Mouse (Mus musculus) thymus, postnatal 14 days (tissue): Measurements from ENCODE around the gene Psmd2.

ENCODE experiments used
- DNase-seq: peaks from one replicate; pipeline ENCODE4 v3.0.0; 2021

Psmd2 gene

DNA sequence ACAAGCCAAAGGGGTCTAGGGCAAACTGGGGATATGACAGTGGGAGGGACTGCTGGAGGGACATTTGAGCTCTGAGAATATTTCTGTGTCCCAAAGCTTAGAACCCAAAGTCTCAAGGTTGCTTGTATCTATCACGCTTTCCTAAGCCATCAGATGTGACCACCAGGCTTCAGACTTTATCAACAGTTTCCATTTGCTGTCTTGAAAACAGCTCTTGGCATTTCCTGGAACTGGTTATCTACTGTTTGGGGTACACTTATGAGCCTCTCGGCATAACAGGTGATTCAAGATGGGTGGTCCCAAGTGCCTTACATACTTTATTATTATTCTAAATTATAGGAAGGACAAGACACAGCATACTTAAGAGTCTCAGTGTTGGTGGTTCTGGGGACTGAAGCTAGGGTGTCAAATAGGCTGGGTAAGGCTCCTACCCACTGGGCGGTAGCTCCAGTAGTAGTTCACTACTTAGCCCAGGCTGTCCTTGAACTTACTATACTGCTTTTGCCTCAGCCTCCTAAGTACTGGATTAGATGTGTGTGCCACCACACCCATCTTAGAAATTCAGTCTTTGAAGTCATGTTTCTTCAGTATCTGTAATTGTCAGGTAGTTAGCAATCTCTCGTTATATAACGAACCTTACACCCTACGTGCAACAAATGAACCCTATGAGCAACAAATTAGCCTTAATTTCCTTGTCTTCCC lies 52.4 kb downstream of the Psmd2 start:
- DNase-seq, result no peak

DNA sequence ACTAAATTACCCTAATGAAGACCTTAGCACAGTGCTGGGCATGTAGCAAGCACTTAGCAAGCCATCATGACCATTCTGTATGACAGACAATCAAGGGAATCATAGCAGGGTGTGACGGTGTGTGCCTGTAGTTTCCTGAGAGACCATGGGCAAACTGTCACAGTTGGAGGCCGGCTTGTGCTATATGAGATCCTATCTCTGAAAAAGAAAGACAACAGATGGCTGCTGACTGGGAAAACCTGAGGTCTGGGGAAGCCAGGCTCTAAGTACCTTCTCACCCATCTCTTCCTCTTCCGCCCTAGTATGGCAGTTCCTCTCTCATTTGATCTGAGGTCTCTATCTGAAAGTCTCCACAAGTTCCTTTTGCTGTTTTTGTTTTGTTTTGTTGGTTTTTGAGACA lies 54.3 kb downstream of the Psmd2 start:
- no peak for DNase-seq

DNA sequence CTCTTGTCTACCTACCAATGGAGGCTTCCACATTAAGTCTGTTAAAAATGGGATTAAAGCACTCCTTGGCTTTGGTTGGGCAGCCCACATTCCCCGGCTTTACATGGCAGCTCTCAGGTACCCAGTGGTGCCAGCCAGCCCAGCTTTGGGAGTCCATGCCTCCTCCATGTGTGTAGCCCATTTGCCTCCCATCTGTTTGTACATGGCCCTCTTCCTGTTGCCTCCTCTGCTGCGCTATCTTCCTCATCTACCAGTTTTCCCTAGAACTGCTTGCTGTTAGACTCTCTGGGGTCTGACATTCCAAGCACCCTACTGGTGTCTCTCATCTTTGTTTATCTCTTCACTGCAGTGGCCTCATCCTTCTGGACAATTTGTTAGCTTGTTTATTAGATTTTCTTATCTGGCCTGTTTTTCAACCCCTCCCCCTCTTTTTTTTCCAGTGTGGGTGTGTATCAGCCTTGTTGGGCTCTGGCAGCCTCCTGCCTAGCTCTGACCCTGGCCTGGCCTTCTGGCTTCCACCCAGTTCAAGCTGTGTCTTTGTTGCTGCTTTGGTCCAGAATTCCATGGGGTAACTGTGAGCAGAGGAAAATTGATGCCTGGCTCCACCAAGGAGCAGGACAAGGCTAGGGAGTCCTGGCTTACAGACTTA lies 55.1 kb downstream of the Psmd2 start:
- no peak for DNase-seq

DNA sequence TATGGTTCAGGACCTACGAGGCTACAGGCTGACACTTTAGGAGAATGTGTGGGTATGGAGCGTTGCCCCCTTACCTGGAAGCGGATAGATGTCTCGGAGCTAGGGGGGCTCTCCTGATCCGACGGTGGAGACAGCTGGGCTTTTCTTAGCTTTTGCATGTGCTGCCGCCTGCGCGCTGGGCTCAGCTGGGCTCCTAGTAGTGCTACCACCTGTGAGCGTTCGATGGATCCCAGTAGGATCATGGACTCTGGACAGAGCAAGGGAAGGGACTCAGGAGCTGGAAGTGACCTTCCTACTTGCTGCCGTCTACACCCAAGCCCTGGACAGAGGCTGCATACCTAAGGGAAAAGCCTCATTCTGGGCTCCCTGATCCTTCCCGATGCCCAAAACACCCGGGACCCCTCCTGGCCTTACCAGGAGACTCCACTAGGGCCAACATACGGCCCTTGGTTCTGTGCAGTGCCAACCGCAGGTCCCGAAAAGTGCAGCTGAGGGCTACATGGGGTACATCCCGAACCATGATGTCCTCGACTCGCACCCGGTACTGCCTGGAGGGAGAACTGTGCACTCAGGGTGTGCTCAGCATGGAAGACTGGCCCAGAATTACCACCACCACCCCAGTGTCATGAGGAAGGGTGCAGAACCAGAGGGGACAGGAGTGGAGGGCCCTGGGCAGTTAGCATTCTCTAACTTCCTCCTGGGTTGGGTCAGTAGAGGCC lies 56.9 kb downstream of the Psmd2 start:
- no peak for DNase-seq

DNA sequence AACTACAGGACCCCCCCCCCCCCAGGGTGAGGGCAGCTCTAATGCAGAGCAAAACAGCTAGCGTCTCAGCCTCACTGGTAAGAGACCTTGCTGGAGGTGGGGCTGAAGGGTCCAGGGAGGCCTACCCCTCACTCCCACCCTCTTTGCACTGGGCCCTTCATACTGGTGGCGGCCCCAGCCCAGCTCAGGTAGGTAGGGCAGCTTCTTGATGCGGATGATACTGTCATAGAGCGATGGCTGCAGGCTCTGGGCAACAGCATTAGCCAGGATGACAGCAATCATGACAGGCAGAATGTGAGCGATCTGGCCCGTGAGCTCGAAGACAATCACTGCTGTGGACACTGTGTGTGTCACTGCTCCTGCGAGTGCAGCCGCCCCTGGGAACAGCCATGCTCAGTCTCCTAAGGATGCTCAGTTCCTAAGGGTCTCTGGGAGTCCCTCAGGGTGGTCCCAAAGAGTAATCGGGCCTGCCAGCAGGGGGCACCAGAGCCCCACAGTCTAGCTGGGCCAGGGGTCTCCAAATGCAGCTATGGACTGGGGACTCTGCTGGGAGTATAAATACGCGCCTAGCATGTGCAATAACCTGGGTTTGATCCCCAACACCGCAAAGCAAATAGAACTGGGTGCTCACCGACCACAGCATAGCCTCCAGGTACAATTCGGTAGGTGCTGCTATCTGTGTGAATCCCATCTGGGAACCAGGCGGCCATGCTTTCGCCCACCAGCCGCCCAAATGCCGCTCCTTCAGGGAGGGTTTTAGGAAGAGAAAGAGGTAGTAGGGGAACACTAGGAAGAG lies 57.7 kb downstream of the Psmd2 start:
- peak; percentile 82 for DNase-seq

DNA sequence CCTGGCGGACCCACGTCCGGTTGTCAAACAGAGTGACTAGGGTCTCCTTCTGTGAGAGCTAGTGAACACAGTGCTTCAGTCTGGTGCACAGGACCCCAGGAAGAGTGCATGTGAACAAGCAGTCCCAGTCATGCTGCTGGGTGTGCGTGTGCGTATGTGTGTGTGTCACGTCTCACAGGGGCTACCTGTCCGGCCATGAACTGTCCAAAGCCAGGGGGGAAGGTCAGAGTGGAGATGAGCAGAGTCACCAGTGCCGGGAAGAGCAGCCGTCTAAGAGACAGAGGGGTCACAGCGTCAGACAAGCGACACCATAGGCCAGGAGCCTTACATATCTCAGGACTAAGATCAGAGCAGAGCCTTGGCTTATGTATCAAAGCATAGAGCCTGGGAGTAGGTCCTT lies 58.9 kb downstream of the Psmd2 start:
- DNase-seq, result no peak

- DNase-seq, result no peak
These were observed 59.4 kb downstream of the Psmd2 start for GRCm38 (mm10) chr16:20710810-20711209.

GRCm38 (mm10) chr16:20712190-20712589 lies 60.7 kb downstream of the Psmd2 start:
- DNase-seq, result no peak

DNA sequence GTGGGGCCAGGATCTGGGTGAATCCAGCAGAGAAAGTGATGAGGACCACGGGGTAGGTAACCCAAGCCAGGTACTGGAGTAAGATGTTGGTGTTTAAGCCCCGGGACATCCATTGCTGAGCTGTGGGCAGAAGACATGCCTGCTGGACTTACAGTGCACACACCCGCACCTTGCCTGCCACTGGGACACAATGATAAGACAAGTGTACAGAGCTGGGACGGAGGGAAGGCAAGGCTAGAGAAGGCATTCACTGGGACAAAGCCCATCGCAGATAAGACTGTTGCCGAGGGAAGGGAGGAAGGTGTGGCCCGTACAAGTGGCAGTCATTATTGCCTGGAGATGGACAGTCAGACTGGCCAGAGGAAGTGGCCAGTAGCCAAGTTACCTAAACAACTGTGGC lies 61.4 kb downstream of the Psmd2 start:
- DNase-seq, result no peak
